Mouse (Mus musculus) embryonic facial prominence, embryonic 11.5 days (tissue): ENCODE results near the gene Ssc4d. TPM values are rescaled to one million over a fixed set of nuclear protein-coding genes. Genes with fewer than 3 reads are reported as not detected.

Source experiments
- ATAC-seq: fragments of 200-750 bp; cut with Nextera tagmentation; replicated peaks from 2 replicates; pipeline ENCODE4 v1.8.0; 2017; ENCODE audit warnings: low read depth; ENCODE audit not compliant: insufficient number of reproducible peaks, low FRiP score, low TSS enrichment
- DNase-seq: peaks from one replicate; pipeline ENCODE4 v3.0.0-alpha.2; 2015; ENCODE audit warnings: low spot score
- H3K27ac ChIP-seq: fragments of 300-500 bp; sonication (generic); replicated peaks from 2 replicates; pipeline ENCODE4 v1.5.1; 2014; ENCODE audit warnings: mild to moderate bottlenecking, low read depth, low read length, control low read depth
- H3K27me3 ChIP-seq: fragments of 300-500 bp; sonication (generic); 2 replicates; pipeline ENCODE4 v1.6.1; 2014; ENCODE audit warnings: mild to moderate bottlenecking, low read length, moderate library complexity, mixed read lengths; ENCODE audit not compliant: control insufficient read depth, insufficient read depth
- H3K36me3 ChIP-seq: fragments of 300-500 bp; sonication (generic); replicated peaks from 2 replicates; pipeline ENCODE4 v1.6.1; 2014; ENCODE audit warnings: low read depth, mild to moderate bottlenecking, low read length, moderate library complexity, mixed read lengths; ENCODE audit not compliant: control insufficient read depth, insufficient read depth
- H3K4me1 ChIP-seq: fragments of 300-500 bp; sonication (generic); 2 replicates; pipeline ENCODE4 v1.6.1; 2014; ENCODE audit warnings: low read length, mixed read lengths; ENCODE audit not compliant: control insufficient read depth, insufficient read depth
- H3K4me2 ChIP-seq: fragments of 300-500 bp; sonication (generic); 2 replicates; pipeline ENCODE4 v1.6.1; 2014; ENCODE audit warnings: low read depth, mild to moderate bottlenecking, control low read depth, low read length, moderate library complexity
- H3K4me3 ChIP-seq: fragments of 300-500 bp; sonication (generic); 2 replicates; pipeline ENCODE4 v1.5.1; 2014; ENCODE audit warnings: low read depth, low read length, control low read depth
- H3K9ac ChIP-seq: fragments of 300-500 bp; sonication (generic); replicated peaks from 2 replicates; pipeline ENCODE4 v1.6.1; 2014; ENCODE audit warnings: mild to moderate bottlenecking, control low read depth, low read length
- H3K9me3 ChIP-seq: fragments of 300-500 bp; sonication (generic); replicated peaks from 2 replicates; pipeline ENCODE4 v1.6.1; 2016; ENCODE audit warnings: mild to moderate bottlenecking, low read length, inconsistent platforms, mixed read lengths; ENCODE audit not compliant: control insufficient read depth
- WGBS: fragments of 180-500 bp; shearing (Covaris S2); extraction: QIAGEN DNeasy Blood & Tissue Kit; methylation state at CpG from one replicate; pipeline ENCODE4 v1.1.7; 2014; 5-methylcytosine and 5-hydroxymethylcytosine counted together
- polyA plus RNA-seq: library from polyadenylated mRNA; unstranded; fragments of >200 nt; fragmentation: Nextera tagmentation; extraction: Ambion mirVana; gene quantifications from 2 replicates; pipeline ENCODE4 v1.2.1, GENCODE M21; 2014

Ssc4d gene
- polyA plus RNA-seq = 3.0 TPM in 2 replicates

GRCm38 (mm10) chr5:135974365-135974764, at the start of gene Ssc4d:
Ssc4d (minus strand) TSS chr5:135974531.
- peak within 1 kb of the TSS; percentile 39 for H3K4me2 ChIP-seq
- ATAC-seq (no peak), DNase-seq (no peak)
- no peak within 1 kb of the TSS for H3K27ac ChIP-seq
- H3K4me3 ChIP-seq = peak within 1 kb of the TSS; percentile 23; the same call in 1 of the 2 replicates
- H3K27me3 ChIP-seq = no peaks in the 10 kb centered on the region
- WGBS = 22% methylated on average over 9 of the region's 9 CpGs
- peak within 1 kb of the TSS; percentile 28; the same call in 1 of the 2 replicates for H3K9ac ChIP-seq
- H3K4me1 ChIP-seq = no peaks in the 10 kb centered on the region
- H3K36me3 ChIP-seq = no peaks in the 10 kb centered on the region
- H3K9me3 ChIP-seq = no peaks in the 10 kb centered on the region

GRCm38 (mm10) chr5:136019907-136020306, 45.6 kb upstream of the Ssc4d start:
- ATAC-seq (no peak), DNase-seq (no peak)
- no peak overlapping the region for H3K4me3 ChIP-seq
- no peaks in the 10 kb centered on the region for H3K9me3 ChIP-seq
- no peaks in the 10 kb centered on the region for H3K36me3 ChIP-seq
- WGBS = 42% methylated on average over 1 of the region's 1 CpGs
- H3K4me1 ChIP-seq = 0 out of 2 replicates have a peak, but pooled peaks cover 2% of the 10 kb centered on the region
- H3K9ac ChIP-seq = no peak overlapping the region; the same call in 1 of the 2 replicates
- no peak overlapping the region for H3K4me2 ChIP-seq
- H3K27me3 ChIP-seq = no peaks in the 10 kb centered on the region
- H3K27ac ChIP-seq = no peak overlapping the region

GRCm38 (mm10) chr5:136018726-136019125, 44.4 kb upstream of the Ssc4d start:
- no peak for DNase-seq
- H3K9me3 ChIP-seq = no peaks in the 10 kb centered on the region
- no peak overlapping the region for H3K9ac ChIP-seq
- 92% methylated on average over 2 of the region's 2 CpGs for WGBS
- H3K4me3 ChIP-seq = no peak overlapping the region
- no peaks in the 10 kb centered on the region for H3K36me3 ChIP-seq
- 0 out of 2 replicates have a peak, but pooled peaks cover 2% of the 10 kb centered on the region for H3K4me1 ChIP-seq
- no peak for ATAC-seq
- H3K27ac ChIP-seq = no peak overlapping the region
- no peak overlapping the region for H3K4me2 ChIP-seq
- no peaks in the 10 kb centered on the region for H3K27me3 ChIP-seq

GRCm38 (mm10) chr5:136017262-136017661, 42.9 kb upstream of the Ssc4d start:
- WGBS = 90% methylated on average over 6 of the region's 6 CpGs
- H3K4me3 ChIP-seq = no peak overlapping the region
- H3K4me2 ChIP-seq = no peak overlapping the region
- no peaks in the 10 kb centered on the region for H3K9me3 ChIP-seq
- 0 out of 2 replicates have a peak, but pooled peaks cover 2% of the 10 kb centered on the region for H3K4me1 ChIP-seq
- no peak overlapping the region for H3K27ac ChIP-seq
- no peak overlapping the region for H3K9ac ChIP-seq
- H3K36me3 ChIP-seq = no peaks in the 10 kb centered on the region
- H3K27me3 ChIP-seq = no peaks in the 10 kb centered on the region
- DNase-seq (no peak), ATAC-seq (no peak)

GRCm38 (mm10) chr5:136016014-136016876, 41.9 kb upstream of the Ssc4d start:
- Histone ChIP-seq H3K27me3 (no peaks in the 10 kb centered on the region), H3K9ac (no peak overlapping the region), H3K36me3 (0 out of 2 replicates have a peak, but pooled peaks cover 3% of the 10 kb centered on the region), H3K4me1 (0 out of 2 replicates have a peak, but pooled peaks cover 2% of the 10 kb centered on the region), H3K9me3 (no peaks in the 10 kb centered on the region), H3K4me2 (no peak overlapping the region), H3K27ac (no peak overlapping the region), H3K4me3 (no peak overlapping the region)
- 78% methylated on average over 10 of the region's 10 CpGs for WGBS
- DNase-seq (no peak), ATAC-seq (no peak)

GRCm38 (mm10) chr5:136015586-136015985, 41.3 kb upstream of the Ssc4d start:
- H3K9ac ChIP-seq = no peak overlapping the region
- no peak overlapping the region for H3K27ac ChIP-seq
- H3K36me3 ChIP-seq = peaks cover 3% of the 10 kb centered on the region; the same call in 1 of the 2 replicates
- 81% methylated on average over 10 of the region's 10 CpGs for WGBS
- ATAC-seq = no peak
- DNase-seq = no peak
- H3K4me2 ChIP-seq = no peak overlapping the region
- 0 out of 2 replicates have a peak, but pooled peaks cover 2% of the 10 kb centered on the region for H3K4me1 ChIP-seq
- H3K9me3 ChIP-seq = no peaks in the 10 kb centered on the region
- H3K4me3 ChIP-seq = no peak overlapping the region
- no peaks in the 10 kb centered on the region for H3K27me3 ChIP-seq

- H3K27me3 ChIP-seq = no peaks in the 10 kb centered on the region
- 0 out of 2 replicates have a peak, but pooled peaks cover 2% of the 10 kb centered on the region for H3K4me1 ChIP-seq
- ATAC-seq = no peak
- no peak overlapping the region for H3K9ac ChIP-seq
- H3K4me2 ChIP-seq = no peak overlapping the region
- no peak overlapping the region for H3K27ac ChIP-seq
- H3K9me3 ChIP-seq = no peaks in the 10 kb centered on the region
- H3K36me3 ChIP-seq = peaks cover 3% of the 10 kb centered on the region; the same call in 1 of the 2 replicates
- no peak overlapping the region for H3K4me3 ChIP-seq
- WGBS = 87% methylated on average over 10 of the region's 10 CpGs
- no peak for DNase-seq
These were observed 40.5 kb upstream of the Ssc4d start for GRCm38 (mm10) chr5:136014877-136015276.

GRCm38 (mm10) chr5:136007745-136008144, 33.4 kb upstream of the Ssc4d start:
- Histone ChIP-seq H3K36me3 (peaks cover 3% of the 10 kb centered on the region; the same call in 1 of the 2 replicates), H3K9me3 (no peaks in the 10 kb centered on the region), H3K27me3 (no peaks in the 10 kb centered on the region), H3K4me3 (no peak overlapping the region), H3K4me2 (no peak overlapping the region), H3K4me1 (no peaks in the 10 kb centered on the region), H3K9ac (no peak overlapping the region), H3K27ac (no peak overlapping the region)
- WGBS = 74% methylated on average over 7 of the region's 7 CpGs
- ATAC-seq (no peak), DNase-seq (no peak)
